Mouse (Mus musculus): ENCODE measurements around the gene Gas2l1.

DNA sequence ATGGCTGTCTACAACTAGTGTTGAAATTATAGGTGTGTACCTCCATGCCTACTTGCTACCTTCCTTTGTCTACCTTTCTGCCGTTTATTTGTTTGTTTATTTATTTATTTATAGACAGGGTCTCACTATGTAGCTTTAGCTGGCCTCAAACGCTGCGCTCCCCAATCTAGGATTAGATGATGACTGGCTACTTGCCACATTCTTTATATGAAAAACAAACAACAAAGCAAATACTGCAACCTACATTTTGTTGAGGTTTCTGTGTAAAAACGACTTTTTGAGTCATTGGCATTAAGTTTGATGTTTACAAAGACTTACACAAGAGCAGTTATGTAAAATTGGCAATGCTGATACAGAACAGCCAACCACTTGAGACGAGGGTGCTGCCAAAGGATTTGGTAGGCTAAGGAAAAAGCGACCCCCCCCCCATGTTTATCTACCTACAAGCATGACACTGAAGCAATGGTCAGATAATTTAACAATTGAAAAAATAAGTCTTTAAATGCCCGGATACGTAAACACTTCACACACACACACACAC lies 31.4 kb upstream of the Gas2l1 start:
- TF ChIP-seq POLR2A (IDR thresholded peaks at IDR 0.05; ENCODE audit: low read depth, low read length), result no peak
- no peak for TF ChIP-seq CTCF (conservative IDR thresholded peaks at IDR 0.05; ENCODE audit: insufficient read depth, insufficient read length, low read depth, low read length)

Measured in kidney, adult 2 months (tissue).